Mouse (Mus musculus) yolk sac, embryonic 10.5 days (tissue): ENCODE results near the gene Tmco1.

Experiments
- DNase-seq: peaks from one replicate; pipeline ENCODE4 v3.0.0-alpha.2; 2017; ENCODE audit warnings: low spot score

Gene Tmco1

DNA sequence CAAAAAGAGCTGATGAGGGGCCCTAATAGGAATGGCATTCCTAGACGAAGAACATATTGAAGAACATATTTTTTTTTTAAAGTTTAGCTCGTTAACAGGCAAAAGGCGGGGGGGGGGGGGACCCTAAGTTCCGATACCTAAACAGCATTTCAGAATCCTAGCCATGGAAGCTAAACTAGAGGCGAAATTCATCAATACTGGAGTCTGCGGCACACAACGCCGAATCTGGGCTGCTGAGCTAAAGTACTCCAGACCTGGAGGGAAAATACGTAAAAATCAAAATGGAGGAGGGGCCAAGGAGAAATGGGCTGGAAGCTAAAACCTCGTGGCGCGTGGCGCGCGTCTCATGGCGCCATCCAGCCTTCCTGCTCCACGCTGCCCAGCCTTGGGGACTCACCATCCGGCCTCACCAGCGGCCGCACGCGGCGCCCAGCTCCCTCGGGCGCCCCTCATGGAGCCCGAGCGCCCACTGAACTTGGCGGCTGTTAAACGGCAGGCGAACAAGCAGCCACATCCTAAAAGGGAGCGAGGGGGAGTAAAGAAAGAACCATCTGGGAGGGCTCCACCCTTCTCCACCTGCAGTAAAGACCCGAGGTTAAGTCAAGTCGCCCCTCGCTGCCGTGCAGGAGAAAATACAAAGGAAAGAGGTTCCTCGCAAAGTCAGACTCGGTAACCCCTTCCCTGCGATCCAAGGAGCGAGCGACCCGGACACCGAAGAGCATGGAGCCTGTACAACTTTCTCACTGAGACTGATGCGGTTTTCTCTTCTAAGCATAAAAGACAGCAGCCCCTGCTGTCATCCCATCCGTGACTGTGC lies 24.5 kb upstream of the Tmco1 start:
- peak; percentile 50 for DNase-seq

DNA sequence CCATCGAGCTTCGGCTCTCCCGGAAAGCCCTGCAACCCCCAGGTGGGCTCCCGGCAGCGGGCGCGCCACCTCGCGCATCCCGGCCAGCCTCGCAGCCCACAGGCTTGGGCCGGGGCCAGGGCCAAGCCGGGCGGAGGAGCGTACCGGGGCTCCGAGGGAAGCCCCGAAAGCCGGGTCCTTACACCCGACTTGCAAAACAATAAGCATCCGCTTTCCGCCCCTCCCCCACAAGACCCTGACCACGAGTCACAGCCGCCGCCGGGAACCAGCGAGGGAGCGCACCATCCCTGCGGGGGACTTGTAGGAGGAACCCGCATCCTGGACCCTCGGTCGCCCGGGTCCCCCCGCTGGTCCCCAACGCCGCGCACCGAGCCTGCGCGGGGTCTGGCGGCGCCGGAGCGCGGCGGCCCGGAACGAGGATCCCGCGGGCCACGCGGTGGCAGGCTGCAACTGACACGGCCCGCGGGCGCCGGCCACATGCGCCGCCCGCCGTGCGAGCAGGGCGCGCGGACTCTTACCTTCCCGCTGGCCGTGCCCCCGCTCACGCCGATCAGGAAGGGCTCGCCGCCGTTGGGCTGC lies 23.8 kb upstream of the Tmco1 start:
- peak; percentile 78 for DNase-seq

DNA sequence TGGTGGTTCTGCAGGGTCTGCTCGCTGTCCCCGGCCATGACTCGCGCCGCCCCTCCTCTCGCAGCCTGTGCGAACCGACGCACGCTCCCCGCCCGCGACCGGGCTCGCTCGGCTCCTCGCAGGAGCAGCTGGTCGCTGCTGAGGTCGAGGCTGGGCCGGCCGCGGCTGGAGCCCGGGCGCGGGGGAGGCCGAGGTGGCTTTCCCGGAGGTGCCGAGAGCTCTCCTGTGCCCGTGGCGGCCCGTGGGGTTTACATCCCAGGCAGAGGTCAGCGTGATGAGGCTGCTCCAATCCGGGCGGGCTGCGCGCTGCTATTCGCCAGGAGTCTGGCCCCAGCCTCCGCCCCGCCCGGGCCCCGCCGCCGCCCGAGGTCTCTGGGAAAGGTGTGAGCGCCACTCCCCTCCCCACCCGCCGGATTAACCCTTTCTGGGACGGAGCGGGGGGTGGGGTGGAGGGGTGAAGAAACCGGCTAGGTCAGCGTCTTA lies 23.3 kb upstream of the Tmco1 start:
- peak; percentile 91 for DNase-seq

DNA sequence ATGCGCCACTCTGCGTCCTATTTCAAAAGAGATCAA lies 23.0 kb upstream of the Tmco1 start, which contains the start of gene Uck2:
Gene Uck2 (minus strand): TSS at position 1 of the 36 bp plus-strand sequence.
- no peak for DNase-seq

DNA sequence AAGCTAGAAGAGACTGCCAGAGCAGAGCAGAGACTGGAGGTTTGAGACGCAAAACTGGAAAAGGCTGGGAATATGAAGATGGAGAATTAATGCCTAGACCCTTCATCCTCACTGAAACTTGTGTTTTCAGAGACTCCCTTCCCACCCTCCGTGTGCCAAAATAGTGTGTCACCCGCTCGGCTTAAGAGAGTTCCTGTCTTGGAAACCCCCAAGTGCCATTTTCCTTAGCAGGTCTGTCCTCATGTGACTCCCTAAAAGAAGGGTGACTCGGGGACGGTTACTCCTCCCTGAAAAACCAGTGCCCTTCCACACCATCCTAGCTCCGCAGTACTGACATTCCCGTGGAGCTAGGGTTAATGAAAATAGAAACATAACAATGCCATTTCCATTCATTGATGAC lies 22.8 kb upstream of the Tmco1 start:
- no peak for DNase-seq

DNA sequence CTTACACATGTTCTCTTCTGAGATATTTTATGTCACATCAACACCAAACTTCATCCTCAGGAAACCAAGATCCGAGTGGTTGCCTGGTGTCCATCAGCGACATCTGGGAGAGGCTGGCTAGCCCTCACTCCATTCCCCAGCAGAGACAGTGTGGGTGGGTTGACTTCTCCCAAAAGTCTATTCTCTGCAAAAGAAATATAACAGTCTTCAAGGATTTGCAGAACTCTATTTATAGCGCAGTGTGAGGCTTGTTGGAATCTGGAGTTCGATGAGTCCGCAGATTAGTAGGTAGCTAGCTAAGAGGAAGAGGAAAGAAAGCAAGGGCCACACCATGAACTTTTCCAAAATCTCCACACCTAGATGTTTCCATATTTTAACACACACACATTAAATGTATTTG lies 21.0 kb upstream of the Tmco1 start:
- DNase-seq: no peak

DNA sequence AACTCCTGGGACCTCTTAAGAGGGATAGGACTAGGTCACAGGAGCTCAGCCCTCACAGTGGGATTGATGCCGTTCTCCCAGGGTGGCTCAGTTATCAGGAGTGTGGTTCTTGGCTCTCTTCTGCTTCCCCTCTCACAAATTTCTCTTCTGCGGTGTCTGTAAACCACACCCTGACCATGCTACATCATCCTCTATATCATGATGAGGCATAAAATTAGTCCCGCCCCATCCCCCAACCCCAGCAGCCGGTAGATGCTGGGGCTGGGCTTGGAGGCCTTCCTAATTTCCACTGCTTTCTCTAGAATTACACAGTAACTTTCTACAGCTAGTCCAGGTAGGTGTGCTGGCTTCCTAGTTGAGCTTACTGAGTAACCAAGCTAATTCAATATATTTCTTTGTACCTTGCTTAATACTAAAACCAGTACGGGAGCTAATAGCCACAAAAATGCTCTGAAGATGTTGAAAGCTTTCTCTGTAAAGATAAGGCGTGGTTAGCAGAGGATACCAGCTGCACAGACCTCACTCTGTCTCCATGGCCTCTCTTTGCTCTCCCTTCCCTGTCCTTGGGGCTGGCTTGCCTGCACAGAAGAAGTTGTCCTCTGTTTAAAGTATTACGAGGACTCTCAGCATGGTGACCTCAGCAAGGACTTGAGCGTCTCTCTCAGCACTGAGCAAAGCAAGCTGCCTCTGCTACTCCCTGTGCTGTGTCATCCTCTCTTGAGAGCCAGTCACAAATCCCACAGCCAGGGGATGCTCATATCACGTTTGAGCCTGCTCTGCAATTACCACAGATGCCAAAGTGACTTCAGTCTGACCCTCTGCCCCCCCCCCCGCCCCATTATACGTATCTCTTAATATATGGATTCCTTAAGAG lies 19.3 kb upstream of the Tmco1 start:
- DNase-seq: no peak

DNA sequence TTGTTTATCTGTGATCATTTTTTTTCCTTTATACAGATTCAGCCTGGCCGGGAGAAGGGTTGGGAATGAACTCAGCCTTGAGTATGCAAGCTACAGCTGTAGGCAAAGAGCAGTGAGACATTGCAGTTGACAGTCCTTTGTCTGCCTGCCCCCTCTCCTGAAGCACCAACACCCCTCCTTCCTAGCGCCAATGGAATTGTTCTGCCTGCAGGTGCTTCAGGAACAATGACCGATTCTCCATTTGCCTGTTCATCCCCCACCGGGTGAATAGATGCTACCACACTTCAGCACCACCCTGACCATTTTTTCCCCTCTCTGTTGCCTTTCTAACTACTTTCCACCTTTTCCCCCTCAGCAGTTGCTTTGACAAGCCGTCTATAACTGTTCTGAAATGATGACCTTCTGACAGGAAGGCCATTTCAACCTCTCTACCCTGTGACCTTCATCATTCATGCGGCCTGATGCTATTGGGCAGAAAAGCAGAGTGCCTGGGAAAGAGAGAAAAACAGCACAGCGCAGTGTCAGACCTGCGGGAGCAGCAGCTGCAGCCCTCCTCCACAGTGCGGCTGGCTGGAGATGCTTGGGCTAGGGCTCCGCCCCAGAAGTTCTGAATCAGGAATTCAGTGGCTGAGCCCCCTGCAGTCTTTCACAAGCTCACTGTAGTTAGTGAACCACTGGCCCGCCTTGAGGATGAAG lies 18.5 kb upstream of the Tmco1 start:
- no peak for DNase-seq

DNA sequence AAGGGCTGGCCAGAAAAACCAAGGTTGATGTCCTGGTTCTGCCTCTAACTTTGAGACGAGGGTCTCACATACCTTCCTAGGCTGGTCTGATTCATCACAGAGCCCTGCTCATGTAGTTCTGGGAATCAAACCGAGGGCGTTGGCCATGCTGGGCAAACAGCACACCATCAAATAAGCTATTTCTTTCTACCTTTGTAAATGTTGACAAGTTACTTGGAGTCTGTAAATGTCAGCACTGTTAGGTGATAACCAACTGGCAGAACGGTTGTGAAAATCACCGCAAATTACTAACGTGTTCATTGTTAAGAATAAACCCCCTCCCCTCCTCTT lies 17.9 kb upstream of the Tmco1 start:
- no peak for DNase-seq

DNA sequence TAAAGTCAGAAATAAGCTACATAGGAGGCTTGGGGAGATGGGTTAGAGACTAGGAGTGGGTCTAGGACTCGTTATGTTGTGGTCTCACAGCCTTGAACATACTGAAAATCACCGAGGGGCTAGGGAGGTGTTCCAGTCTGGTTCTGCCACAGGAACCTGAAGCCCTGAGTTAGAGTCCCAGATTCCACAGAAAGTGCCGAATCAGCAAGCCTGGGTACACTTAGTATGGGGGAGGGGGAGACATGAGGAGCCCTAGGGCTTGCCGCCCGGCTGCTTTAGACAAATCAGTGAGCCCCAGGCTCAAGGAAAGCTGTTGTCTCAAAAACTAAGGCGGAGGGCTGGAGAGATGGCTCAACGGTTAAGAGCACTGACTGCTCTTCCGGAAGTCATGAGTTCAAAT lies 16.6 kb upstream of the Tmco1 start:
- no peak for DNase-seq

DNA sequence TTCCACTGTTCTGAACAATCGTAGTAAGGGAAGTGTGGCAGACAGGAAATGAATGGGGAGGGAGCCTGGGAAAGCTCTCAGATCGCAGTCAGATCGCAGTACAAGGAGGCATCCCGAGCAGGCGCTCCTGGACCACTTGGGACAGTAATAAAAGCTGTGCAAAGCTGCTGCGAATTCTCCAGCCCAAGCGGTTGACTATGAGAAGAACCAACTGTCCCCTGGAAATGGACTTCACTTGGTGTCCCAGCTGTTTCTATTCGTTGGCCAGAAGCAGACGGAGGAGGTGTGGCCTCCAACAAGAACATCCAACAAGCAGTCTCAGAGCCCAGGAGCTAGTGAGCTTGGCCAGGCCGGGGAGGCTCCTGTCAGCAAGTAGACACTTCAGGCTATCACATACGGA lies 15.7 kb upstream of the Tmco1 start:
- DNase-seq: peak; percentile 85

DNA sequence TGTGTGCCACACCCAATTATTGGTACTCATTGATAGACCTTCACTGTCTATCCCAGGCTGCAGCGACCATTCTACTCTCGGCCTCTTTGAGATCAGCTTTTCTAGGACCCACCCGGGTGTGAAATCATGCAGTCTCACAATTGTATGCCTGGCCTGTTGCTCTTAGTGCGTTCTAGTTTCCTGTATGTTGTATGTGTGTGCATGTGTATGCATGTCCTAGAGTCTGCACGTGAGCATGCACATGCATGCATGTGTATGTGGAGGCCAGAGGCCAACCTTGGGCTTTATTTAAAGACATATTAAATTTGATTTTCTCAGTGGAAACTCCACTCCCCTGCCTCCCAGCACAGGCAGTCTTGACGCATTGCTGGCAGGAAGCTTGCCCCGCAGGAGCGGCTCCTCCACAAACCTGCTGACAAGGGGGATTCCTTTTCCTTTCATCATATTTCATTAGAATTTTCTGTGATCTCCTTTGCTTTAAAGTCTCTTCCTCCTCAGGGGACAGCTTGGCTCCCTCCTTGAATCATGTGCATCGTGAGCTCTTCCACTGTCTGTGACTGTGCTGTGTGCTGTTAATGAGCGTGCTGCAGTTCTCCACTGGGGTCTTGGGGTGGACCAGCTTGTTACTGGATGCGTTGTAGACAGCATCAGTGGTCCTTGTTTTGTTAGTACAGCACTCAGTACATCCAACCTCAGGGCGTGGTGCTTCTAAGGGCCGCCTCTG lies 12.3 kb upstream of the Tmco1 start:
- no peak for DNase-seq

DNA sequence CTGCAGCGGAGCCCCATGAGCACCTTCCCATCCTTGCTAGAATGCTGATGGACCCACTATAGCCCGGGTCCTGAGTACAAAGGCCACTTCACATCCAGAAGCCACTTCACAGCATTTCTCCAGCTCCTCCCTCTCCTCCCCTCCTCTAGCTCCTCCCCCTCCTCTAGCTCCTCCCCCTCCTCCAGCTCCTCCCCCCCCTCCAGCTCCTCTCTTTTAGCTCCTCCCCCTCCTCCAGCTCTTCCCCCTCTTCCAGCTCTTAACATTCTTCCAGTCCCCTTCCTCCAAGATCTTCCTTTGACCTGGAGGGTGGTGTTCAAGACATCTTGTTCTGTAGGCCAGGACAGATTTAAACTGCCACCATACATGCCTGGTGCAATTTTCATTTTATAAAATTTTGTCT lies 8.1 kb upstream of the Tmco1 start:
- DNase-seq: no peak

DNA sequence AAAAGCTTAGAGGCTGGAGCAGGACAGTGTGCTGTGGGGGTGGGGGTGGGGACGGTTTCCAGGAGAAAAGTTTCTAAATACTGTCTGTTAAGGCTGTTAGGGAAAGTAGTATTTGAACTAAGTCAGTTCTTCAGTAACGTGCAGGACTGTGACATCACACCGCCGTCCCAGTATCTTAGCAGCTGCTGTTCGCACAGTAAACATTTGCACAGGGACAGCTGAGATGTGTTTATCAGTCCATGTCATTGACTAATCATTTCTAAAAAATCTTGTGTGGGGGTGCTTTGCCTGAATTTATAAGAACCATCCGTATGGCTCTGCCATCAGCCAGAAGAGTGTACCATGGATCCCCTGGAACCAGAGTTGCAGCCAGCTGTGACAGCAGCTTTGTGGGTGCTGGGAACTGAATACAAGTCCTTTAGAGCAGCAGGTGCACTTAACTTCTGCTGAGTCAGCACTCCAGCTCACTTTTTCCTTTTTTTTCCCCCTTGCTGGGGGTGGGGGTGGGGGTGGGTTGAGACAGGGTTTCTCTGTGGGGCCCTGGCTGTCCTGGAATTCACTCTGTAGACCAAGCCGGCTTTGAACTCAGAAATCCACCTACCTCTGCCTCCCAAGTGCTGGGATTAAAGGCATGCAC lies 2.6 kb upstream of the Tmco1 start:
- peak; percentile 49 for DNase-seq

DNA sequence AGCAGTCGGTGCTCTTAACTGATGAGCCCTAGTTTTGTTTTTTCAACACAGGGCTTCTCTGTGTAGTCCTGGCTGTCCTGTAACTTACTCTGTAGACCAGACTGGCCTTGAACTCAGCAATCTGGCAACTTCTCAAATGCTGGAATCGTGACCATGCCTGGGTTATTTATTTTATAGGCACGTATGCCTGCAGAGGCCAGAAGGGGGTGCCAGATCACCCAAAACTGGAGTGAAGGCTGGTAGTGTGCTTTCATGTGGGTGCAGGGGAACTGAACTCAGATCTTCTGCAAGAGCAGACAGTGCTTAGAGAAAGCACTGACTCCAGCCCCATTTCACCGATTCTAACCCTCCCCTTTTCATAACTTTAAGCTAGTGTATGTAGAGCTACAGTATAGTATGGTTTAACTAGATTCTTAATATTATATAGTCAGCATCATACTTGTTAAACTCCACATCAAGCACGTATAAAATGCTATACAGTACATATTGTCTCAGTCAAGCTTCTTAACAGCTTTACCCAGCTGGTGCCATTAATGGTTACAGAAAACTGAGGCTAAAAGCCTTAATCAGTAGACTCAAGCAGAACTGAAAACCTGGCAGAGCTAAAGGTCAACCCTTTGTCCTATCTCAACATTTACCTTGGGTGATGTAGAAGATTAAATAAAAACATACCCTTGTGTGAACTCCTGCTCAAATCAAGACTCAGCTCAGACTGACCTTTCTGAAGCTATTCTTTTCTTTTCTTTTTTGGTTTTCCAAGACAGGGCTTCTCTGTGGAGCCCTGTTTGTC lies 1.5 kb upstream of the Tmco1 start:
- no peak for DNase-seq

DNA sequence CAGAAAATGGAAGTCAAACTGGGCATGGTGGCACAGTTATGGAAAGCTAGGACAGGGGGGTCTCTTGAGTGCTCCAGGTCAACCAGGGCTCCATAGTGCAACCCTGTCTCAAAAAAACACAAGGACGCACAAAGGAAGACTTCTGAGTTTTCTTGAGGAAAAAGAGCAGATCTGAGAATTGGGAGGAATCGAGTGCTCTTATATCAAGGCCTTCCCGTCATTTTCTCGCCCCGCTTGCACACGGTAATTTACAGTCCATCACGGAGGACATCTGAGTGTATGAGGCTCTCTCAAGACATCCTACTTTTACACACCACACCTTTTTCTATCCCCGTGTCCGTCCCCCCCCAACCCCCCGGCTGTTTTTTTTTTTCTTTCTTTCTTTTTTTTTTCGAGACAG lies 504 bp upstream of the Tmco1 start:
- DNase-seq: no peak

DNA sequence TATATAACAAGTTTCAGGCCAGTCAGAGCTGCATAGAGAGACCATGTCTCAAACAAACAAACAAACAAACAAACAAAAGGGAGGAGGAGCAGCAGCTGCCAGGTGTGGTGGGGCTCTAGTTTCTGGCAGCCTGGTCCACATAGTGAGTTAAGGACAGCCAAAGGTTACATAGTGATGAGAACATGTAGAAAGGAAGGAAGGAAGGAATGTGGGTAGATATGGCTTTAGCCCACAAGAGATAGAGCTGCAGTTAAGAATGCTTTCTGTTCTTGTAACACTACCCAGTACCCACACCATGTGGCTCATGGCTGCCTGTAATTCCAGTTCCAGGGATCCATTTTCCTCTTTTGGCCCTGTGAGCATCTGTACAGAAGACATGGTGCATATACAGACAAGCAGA lies 4.2 kb downstream of the Tmco1 start:
- DNase-seq: no peak

DNA sequence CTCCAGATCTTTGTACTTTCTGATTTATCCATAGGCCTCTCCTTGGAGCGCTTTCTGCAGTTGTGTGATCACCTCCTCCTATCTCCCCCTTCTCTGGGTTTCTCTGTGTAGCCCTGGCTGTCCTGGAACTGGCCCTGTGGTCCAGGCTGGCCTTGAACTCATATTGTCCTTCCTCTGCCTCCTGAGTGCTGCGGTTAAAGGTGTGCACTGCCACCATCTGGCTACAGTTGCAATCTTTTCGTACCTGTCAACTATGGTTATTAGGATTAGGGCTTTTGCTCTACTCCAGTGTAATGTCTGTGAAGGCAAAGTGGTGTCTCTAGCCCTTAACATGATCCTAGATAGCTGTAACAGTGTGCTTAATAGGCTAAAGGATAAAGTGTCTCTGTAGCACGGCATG lies 5.0 kb downstream of the Tmco1 start:
- no peak for DNase-seq

DNA sequence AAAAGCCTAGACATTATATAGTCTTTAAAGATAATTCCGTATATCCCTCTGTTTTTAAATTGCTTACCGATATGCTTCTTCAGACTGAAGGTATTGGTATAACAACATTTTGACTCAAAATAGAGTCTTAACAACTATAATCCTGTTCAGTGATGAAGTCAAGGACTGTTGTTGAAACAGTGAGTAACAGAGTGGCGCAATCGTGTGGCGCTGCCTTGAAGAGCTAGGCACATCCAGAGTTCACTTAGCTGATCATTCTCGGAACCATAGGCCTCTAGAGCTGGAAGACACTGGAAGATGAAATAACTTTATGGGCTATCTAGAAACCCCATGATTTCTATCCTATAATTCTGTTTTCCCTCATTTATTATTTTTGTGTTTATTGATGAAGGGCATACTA lies 13.5 kb downstream of the Tmco1 start:
- DNase-seq: no peak

DNA sequence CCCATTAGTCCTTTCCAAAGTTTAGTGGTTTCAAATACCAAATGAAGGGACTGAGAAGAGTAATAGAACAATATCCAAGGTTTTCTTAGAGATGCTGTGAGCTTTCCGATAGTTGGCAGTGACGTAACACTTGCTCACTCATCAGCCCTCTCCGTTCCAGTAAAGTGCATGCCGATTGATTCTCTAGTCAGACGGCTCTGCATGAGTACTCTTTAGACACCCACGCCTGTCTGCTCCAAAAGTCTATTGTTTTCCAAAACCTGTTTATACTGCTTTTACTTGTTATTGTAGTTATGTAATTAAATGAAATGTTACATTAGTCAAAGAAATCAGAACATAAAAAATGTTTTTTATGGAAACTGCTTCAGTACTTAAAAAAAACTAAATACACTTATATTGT lies 20.6 kb downstream of the Tmco1 start:
- no peak for DNase-seq

DNA sequence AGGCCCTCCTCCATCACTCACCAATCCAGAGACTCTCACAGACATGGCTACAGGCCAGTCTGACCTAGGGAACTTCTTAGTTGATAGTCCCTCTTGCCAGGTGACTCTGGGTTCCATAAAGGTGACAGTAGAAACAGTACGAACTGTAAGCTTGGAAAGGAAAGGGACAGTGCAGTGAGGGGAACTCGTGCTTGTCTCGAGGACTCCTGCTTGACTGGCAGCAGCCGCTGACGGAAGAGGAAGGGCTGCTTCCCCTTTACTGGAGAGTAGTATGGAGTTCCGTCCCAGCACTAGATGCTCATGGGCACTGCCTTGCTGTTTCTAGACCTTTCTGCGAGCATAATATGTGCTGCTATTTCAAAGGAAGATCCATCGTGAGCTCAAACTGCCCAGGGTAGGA lies 22.9 kb downstream of the Tmco1 start:
- DNase-seq: no peak
